Mouse (Mus musculus) neural tube, embryonic 15.5 days (tissue): ENCODE results near the gene 4931409K22Rik. TPM values are rescaled to one million over a fixed set of nuclear protein-coding genes. Genes with fewer than 3 reads are reported as not detected.

ENCODE experiments used
- ATAC-seq: fragments of 200-750 bp; cut with Nextera tagmentation; 2 replicates; pipeline ENCODE4 v1.8.0; 2017; ENCODE audit warnings: mild to moderate bottlenecking, moderate TSS enrichment, moderate library complexity; ENCODE audit not compliant: low FRiP score
- H3K27ac ChIP-seq: fragments of 300-500 bp; sonication (generic); replicated peaks from 2 replicates; pipeline ENCODE4 v1.5.1; 2015; ENCODE audit warnings: mild to moderate bottlenecking, inconsistent platforms
- H3K27me3 ChIP-seq: fragments of 300-500 bp; sonication (generic); replicated peaks from 2 replicates; pipeline ENCODE4 v1.6.1; 2015; ENCODE audit warnings: inconsistent platforms
- H3K36me3 ChIP-seq: fragments of 300-500 bp; sonication (generic); 2 replicates; pipeline ENCODE4 v1.6.1; 2015; ENCODE audit warnings: inconsistent platforms
- H3K4me1 ChIP-seq: fragments of 300-500 bp; sonication (generic); 2 replicates; pipeline ENCODE4 v1.6.1; 2015; ENCODE audit warnings: inconsistent platforms
- H3K4me2 ChIP-seq: fragments of 300-500 bp; sonication (generic); 2 replicates; pipeline ENCODE4 v1.6.1; 2015; ENCODE audit warnings: inconsistent platforms, mild to moderate bottlenecking, moderate library complexity
- H3K4me3 ChIP-seq: fragments of 300-500 bp; sonication (generic); replicated peaks from 2 replicates; pipeline ENCODE4 v1.5.1; 2015; ENCODE audit warnings: mild to moderate bottlenecking, inconsistent platforms
- H3K9ac ChIP-seq: fragments of 300-500 bp; sonication (generic); replicated peaks from 2 replicates; pipeline ENCODE4 v1.6.1; 2015; ENCODE audit warnings: mild to moderate bottlenecking, inconsistent platforms
- H3K9me3 ChIP-seq: fragments of 300-500 bp; sonication (generic); replicated peaks from 2 replicates; pipeline ENCODE4 v1.6.1; 2016; ENCODE audit warnings: inconsistent platforms
- WGBS: fragments of 180-500 bp; shearing (Covaris S2); methylation state at CpG from one replicate; pipeline ENCODE4 v1.1.7; 2015; ENCODE audit warnings: mixed read lengths; 5-methylcytosine and 5-hydroxymethylcytosine counted together
- polyA plus RNA-seq: library from polyadenylated mRNA; unstranded; fragments of >200 nt; fragmentation: Nextera tagmentation; extraction: Ambion mirVana; gene quantifications from 2 replicates; pipeline ENCODE4 v1.2.1, GENCODE M21; 2015

Gene 4931409K22Rik
- polyA plus RNA-seq, 1 experiment from 2014 or later, result 0.26 TPM

- WGBS, result 14% methylated on average over 8 of the region's 8 CpGs
- Histone ChIP-seq H3K27me3 (no peaks in the 10 kb centered on the region), H3K4me1 (peaks cover 84% of the 10 kb centered on the region), H3K27ac (peak overlapping the region; percentile 71; the same call in 1 of the 2 replicates), H3K9ac (peak overlapping the region; percentile 65), H3K9me3 (no peaks in the 10 kb centered on the region), H3K4me3 (peak overlapping the region; percentile 55), H3K36me3 (peaks cover 17% of the 10 kb centered on the region), H3K4me2 (peak overlapping the region; percentile 97)
- ATAC-seq, result no peak
These were observed 42.5 kb upstream of the 4931409K22Rik start for GRCm38 (mm10) chr5:24599137-24599536.

- Histone ChIP-seq H3K9me3 (no peaks in the 10 kb centered on the region), H3K9ac (peak overlapping the region; percentile 65), H3K27ac (peak overlapping the region; percentile 71), H3K36me3 (peaks cover 23% of the 10 kb centered on the region), H3K27me3 (no peaks in the 10 kb centered on the region), H3K4me2 (peak overlapping the region; percentile 97), H3K4me1 (peaks cover 79% of the 10 kb centered on the region), H3K4me3 (peak overlapping the region; percentile 55)
- WGBS, result under 1% methylated on average over 41 of the region's 41 CpGs
- ATAC-seq, result peak; percentile 6; the same call in 1 of the 2 replicates
These were observed 42.0 kb upstream of the 4931409K22Rik start for GRCm38 (mm10) chr5:24598570-24599006.

GRCm38 (mm10) chr5:24597901-24598569 is 41.4 kb upstream of the 4931409K22Rik start:
- Histone ChIP-seq H3K36me3 (peaks cover 28% of the 10 kb centered on the region), H3K4me1 (peaks cover 73% of the 10 kb centered on the region), H3K9me3 (no peaks in the 10 kb centered on the region), H3K27me3 (no peaks in the 10 kb centered on the region), H3K9ac (peak overlapping the region; percentile 65), H3K4me3 (peak overlapping the region; percentile 55), H3K4me2 (peak overlapping the region; percentile 97), H3K27ac (peak overlapping the region; percentile 71)
- 16% methylated on average over 15 of the region's 15 CpGs for WGBS
- 0 out of 2 replicates have a peak, but pooled peaks have one; percentile 1 for ATAC-seq

- peaks cover 35% of the 10 kb centered on the region for H3K36me3 ChIP-seq
- peak overlapping the region; percentile 86 for H3K27ac ChIP-seq
- H3K9me3 ChIP-seq, result no peaks in the 10 kb centered on the region
- H3K4me3 ChIP-seq, result peak overlapping the region; percentile 19
- H3K4me2 ChIP-seq, result peak overlapping the region; percentile 52
- H3K9ac ChIP-seq, result peak overlapping the region; percentile 24
- ATAC-seq, result 0 out of 2 replicates have a peak, but pooled peaks have one; percentile 15
- no peaks in the 10 kb centered on the region for H3K27me3 ChIP-seq
- H3K4me1 ChIP-seq, result peaks cover 66% of the 10 kb centered on the region
- 42% methylated on average over 2 of the region's 2 CpGs for WGBS
These were observed 40.7 kb upstream of the 4931409K22Rik start for GRCm38 (mm10) chr5:24597221-24597728.

GRCm38 (mm10) chr5:24596519-24597171 is 40.0 kb upstream of the 4931409K22Rik start:
- Histone ChIP-seq H3K9me3 (no peaks in the 10 kb centered on the region), H3K27me3 (no peaks in the 10 kb centered on the region), H3K36me3 (peaks cover 41% of the 10 kb centered on the region), H3K4me3 (peak overlapping the region; percentile 19), H3K4me2 (peak overlapping the region; percentile 52), H3K27ac (peak overlapping the region; percentile 86), H3K9ac (peak overlapping the region; percentile 24), H3K4me1 (peaks cover 65% of the 10 kb centered on the region)
- WGBS, result 11% methylated on average over 11 of the region's 11 CpGs
- ATAC-seq, result peak; percentile 48

- Histone ChIP-seq H3K9ac (peak overlapping the region; percentile 24), H3K4me3 (no peak overlapping the region), H3K9me3 (no peaks in the 10 kb centered on the region), H3K36me3 (peaks cover 48% of the 10 kb centered on the region), H3K27me3 (no peaks in the 10 kb centered on the region), H3K4me1 (peaks cover 65% of the 10 kb centered on the region), H3K27ac (peak overlapping the region; percentile 86), H3K4me2 (peak overlapping the region; percentile 52)
- no peak for ATAC-seq
- 43% methylated on average over 14 of the region's 14 CpGs for WGBS
These were observed 39.3 kb upstream of the 4931409K22Rik start for GRCm38 (mm10) chr5:24595786-24596380.

GRCm38 (mm10) chr5:24595261-24595660 is 38.7 kb upstream of the 4931409K22Rik start:
- Histone ChIP-seq H3K4me1 (peaks cover 61% of the 10 kb centered on the region), H3K27ac (peak overlapping the region; percentile 86), H3K4me2 (no peak overlapping the region), H3K27me3 (no peaks in the 10 kb centered on the region), H3K4me3 (no peak overlapping the region), H3K9me3 (no peaks in the 10 kb centered on the region), H3K36me3 (peaks cover 49% of the 10 kb centered on the region), H3K9ac (no peak overlapping the region)
- WGBS, result 92% methylated on average over 5 of the region's 5 CpGs
- no peak for ATAC-seq

- no peak for ATAC-seq
- WGBS, result 95% methylated on average over 5 of the region's 5 CpGs
- no peaks in the 10 kb centered on the region for H3K9me3 ChIP-seq
- H3K4me3 ChIP-seq, result no peak overlapping the region
- H3K27ac ChIP-seq, result no peak overlapping the region
- H3K9ac ChIP-seq, result no peak overlapping the region
- H3K4me2 ChIP-seq, result no peak overlapping the region
- no peaks in the 10 kb centered on the region for H3K27me3 ChIP-seq
- peaks cover 54% of the 10 kb centered on the region for H3K4me1 ChIP-seq
- H3K36me3 ChIP-seq, result peaks cover 49% of the 10 kb centered on the region
These were observed 37.7 kb upstream of the 4931409K22Rik start for GRCm38 (mm10) chr5:24594346-24594745.

- H3K36me3 ChIP-seq, result peaks cover 49% of the 10 kb centered on the region
- WGBS, result 74% methylated on average over 10 of the region's 10 CpGs
These were observed 37.3 kb upstream of the 4931409K22Rik start for GRCm38 (mm10) chr5:24593928-24594327.

GRCm38 (mm10) chr5:24593230-24593629 is 36.6 kb upstream of the 4931409K22Rik start:
- ATAC-seq, result no peak
- H3K36me3 ChIP-seq, result peaks cover 49% of the 10 kb centered on the region
- no peaks in the 10 kb centered on the region for H3K9me3 ChIP-seq
- H3K27me3 ChIP-seq, result no peaks in the 10 kb centered on the region
- no peak overlapping the region for H3K9ac ChIP-seq
- WGBS, result 70% methylated on average over 10 of the region's 10 CpGs
- no peak overlapping the region for H3K4me2 ChIP-seq
- H3K4me1 ChIP-seq, result peaks cover 53% of the 10 kb centered on the region
- H3K27ac ChIP-seq, result no peak overlapping the region
- no peak overlapping the region for H3K4me3 ChIP-seq

More at GRCm38 (mm10) chr5:24593928-24594327, 37.3 kb upstream of the 4931409K22Rik start:
- Histone ChIP-seq H3K27ac (no peak overlapping the region), H3K9me3 (no peaks in the 10 kb centered on the region), H3K4me3 (no peak overlapping the region), H3K9ac (no peak overlapping the region), H3K4me1 (peaks cover 53% of the 10 kb centered on the region), H3K4me2 (no peak overlapping the region), H3K27me3 (no peaks in the 10 kb centered on the region)
- no peak for ATAC-seq

GRCm38 (mm10) chr5:24592471-24593160 is 36.0 kb upstream of the 4931409K22Rik start:
- no peak overlapping the region for H3K9ac ChIP-seq
- H3K9me3 ChIP-seq, result no peaks in the 10 kb centered on the region
- peaks cover 54% of the 10 kb centered on the region for H3K4me1 ChIP-seq
- ATAC-seq, result no peak
- H3K36me3 ChIP-seq, result peaks cover 49% of the 10 kb centered on the region
- H3K27ac ChIP-seq, result no peak overlapping the region
- no peak overlapping the region for H3K4me3 ChIP-seq
- H3K4me2 ChIP-seq, result no peak overlapping the region
- 64% methylated on average over 21 of the region's 21 CpGs for WGBS
- no peaks in the 10 kb centered on the region for H3K27me3 ChIP-seq
